Mouse (Mus musculus): ENCODE results near the gene Olfr32. TPM values are rescaled to one million over a fixed set of nuclear protein-coding genes. Genes with fewer than 3 reads are reported as not detected.
"Not testable (repeated sequence)": the region's sequence is repeated elsewhere in the genome, so short reads cannot be mapped to it uniquely, and the experiment has no call there.

Olfr32 gene
- total RNA-seq (2021), result not detected
- long read RNA-seq, experiment 1, result 0 reads
- long read RNA-seq, experiment 2, result 0 reads

GRCm38 (mm10) chr2:90142196-90142595 is at the start of gene Olfr32:
Gene Olfr32 (minus strand): TSS chr2:90142296.
- DNase-seq (ENCODE audit: low spot score in 2 of 2), result no peak

GRCm38 (mm10) chr2:90187082-90187481 is 45.0 kb upstream of the Olfr32 start:
- DNase-seq (ENCODE audit: low spot score in 2 of 2), result not testable (repeated sequence)

- DNase-seq (ENCODE audit: low spot score in 2 of 2), result not testable (repeated sequence)
Measured at GRCm38 (mm10) chr2:90186082-90186481, 44.0 kb upstream of the Olfr32 start.

- DNase-seq (ENCODE audit: low spot score in 2 of 2), result no peak
Measured at GRCm38 (mm10) chr2:90153916-90154315, 11.8 kb upstream of the Olfr32 start.

GRCm38 (mm10) chr2:90152991-90153390 is 10.9 kb upstream of the Olfr32 start, which contains the start of gene Olfr1270:
Gene Olfr1270 (minus strand): TSS chr2:90153091.
- no peak for DNase-seq (ENCODE audit: low spot score in 2 of 2)

- no peak for DNase-seq (ENCODE audit: low spot score in 2 of 2)
Measured at GRCm38 (mm10) chr2:90121312-90121711, 20.8 kb downstream of the Olfr32 start, which contains the start of gene Olfr1269. Gene Olfr1269 (minus strand): TSS chr2:90121412.

Other genes with a start within 250 kb of the Olfr32 start
- not detected for gene Olfr1258, start 215.0 kb downstream of the Olfr32 start, total RNA-seq (2021)
- not detected for gene Olfr1259, start 193.6 kb downstream of the Olfr32 start, total RNA-seq (2021)
- gene Olfr1260, start 168.0 kb downstream of the Olfr32 start, total RNA-seq (2021), result not detected
- gene Olfr1261, start 151.1 kb downstream of the Olfr32 start, total RNA-seq (2021), result not detected
- gene Olfr1262, start 142.2 kb downstream of the Olfr32 start, total RNA-seq (2021), result not detected
- gene Olfr1263, start 130.2 kb downstream of the Olfr32 start, total RNA-seq (2021), result not detected
- not detected for gene Olfr1264, start 116.7 kb downstream of the Olfr32 start, total RNA-seq (2021)
- not detected for gene Olfr1265, start 107.0 kb downstream of the Olfr32 start, total RNA-seq (2021)
- gene Olfr140, start 78.7 kb downstream of the Olfr32 start, total RNA-seq (2021), result not detected
- not detected for gene Olfr1269, start 20.9 kb downstream of the Olfr32 start, total RNA-seq (2021)
- gene Olfr1270, start 10.8 kb upstream of the Olfr32 start, total RNA-seq (2021), result not detected
- gene Olfr1506, start 82.2 kb upstream of the Olfr32 start, total RNA-seq (2021), result under 1 TPM in 1 of 2 experiments, not detected in 1; 0.11 TPM
- gene Olfr142, start 115.3 kb upstream of the Olfr32 start, total RNA-seq (2021), result not detected
- gene Olfr1271, start 128.7 kb upstream of the Olfr32 start, total RNA-seq (2021), result not detected
- gene Olfr1272, start 150.5 kb upstream of the Olfr32 start, total RNA-seq (2021), result not detected
- not detected for gene Gm13769, start 179.9 kb upstream of the Olfr32 start, total RNA-seq (2021)

All from adrenal gland, postnatal 4 days (tissue).